Mouse (Mus musculus) stomach, embryonic 15.5 days (tissue): ENCODE data around the gene Mpc2. TPM values are rescaled to one million over a fixed set of nuclear protein-coding genes. Genes with fewer than 3 reads are reported as not detected.
A peak's percentile ranks its signal among the peaks of the same experiment; 100 is the strongest.

Experiments
- ATAC-seq: fragments of 200-750 bp; cut with Nextera tagmentation; 2 replicates; pipeline ENCODE4 v1.8.0; 2017; ENCODE audit warnings: low read depth, moderate number of reproducible peaks, moderate TSS enrichment; ENCODE audit not compliant: insufficient read depth, low FRiP score
- H3K27ac ChIP-seq: fragments of 300-500 bp; sonication (generic); 2 replicates; pipeline ENCODE4 v1.5.1; 2015; ENCODE audit warnings: mild to moderate bottlenecking, inconsistent platforms
- H3K27me3 ChIP-seq: fragments of 300-500 bp; sonication (generic); replicated peaks from 2 replicates; pipeline ENCODE4 v1.6.1; 2015; ENCODE audit warnings: inconsistent platforms
- H3K36me3 ChIP-seq: fragments of 300-500 bp; sonication (generic); 2 replicates; pipeline ENCODE4 v1.6.1; 2015; ENCODE audit warnings: inconsistent platforms
- H3K4me1 ChIP-seq: fragments of 300-500 bp; sonication (generic); 2 replicates; pipeline ENCODE4 v1.6.1; 2015; ENCODE audit warnings: inconsistent platforms
- H3K4me2 ChIP-seq: fragments of 300-500 bp; sonication (generic); 2 replicates; pipeline ENCODE4 v1.6.1; 2015; ENCODE audit warnings: mild to moderate bottlenecking, inconsistent platforms
- H3K4me3 ChIP-seq: fragments of 300-500 bp; sonication (generic); replicated peaks from 2 replicates; pipeline ENCODE4 v1.5.1; 2015; ENCODE audit warnings: inconsistent platforms
- H3K9ac ChIP-seq: fragments of 300-500 bp; sonication (generic); 2 replicates; pipeline ENCODE4 v1.6.1; 2015; ENCODE audit warnings: inconsistent platforms
- H3K9me3 ChIP-seq: fragments of 300-500 bp; sonication (generic); 2 replicates; pipeline ENCODE4 v1.6.1; 2016; ENCODE audit warnings: inconsistent platforms
- WGBS: fragments of 180-500 bp; shearing (Covaris S2); methylation state at CpG from one replicate; pipeline ENCODE4 v1.1.7; 2015; 5-methylcytosine and 5-hydroxymethylcytosine counted together
- polyA plus RNA-seq: library from polyadenylated mRNA; unstranded; fragments of >200 nt; fragmentation: Nextera tagmentation; extraction: Ambion mirVana; gene quantifications from 2 replicates; pipeline ENCODE4 v1.2.1, GENCODE M21; 2015

The Mpc2 gene
- polyA plus RNA-seq: 157 and 159 TPM in 2 replicates

DNA sequence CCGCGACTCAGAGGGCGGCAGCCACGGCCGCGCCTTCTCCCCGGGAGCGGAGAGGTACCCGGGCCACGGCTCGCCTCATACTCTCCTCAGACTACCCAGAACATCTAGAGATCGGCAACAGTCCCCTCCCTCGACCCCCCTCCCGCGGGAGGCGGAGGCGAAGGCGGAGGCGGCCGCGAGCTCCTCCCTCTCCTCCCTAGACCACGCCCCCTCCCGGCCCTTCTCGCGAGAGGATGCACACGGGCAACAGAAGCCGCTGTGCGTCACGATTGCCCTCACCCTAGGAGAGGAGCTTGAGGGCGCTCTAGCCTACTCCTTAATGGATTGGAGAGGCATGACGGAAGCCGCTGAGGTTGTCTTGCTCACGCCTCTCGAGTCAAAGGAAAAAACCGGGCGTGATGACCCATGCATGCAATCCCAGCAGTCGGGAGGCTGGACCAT, at the start of gene Mpc2, which contains the start of gene Dcaf6:
Gene Mpc2 (plus strand): TSS at position 278 of the 441 bp plus-strand sequence.
Gene Dcaf6 (minus strand): TSS at position 116 of the 441 bp plus-strand sequence.
- no peaks in the 10 kb centered on the region for H3K9me3 ChIP-seq
- no peaks in the 10 kb centered on the region for H3K27me3 ChIP-seq
- peak within 1 kb of the TSS; percentile 72 for H3K4me2 ChIP-seq
- H3K4me1 ChIP-seq: 0 out of 2 replicates have a peak, but pooled peaks cover 3% of the 10 kb centered on the region
- peak within 1 kb of the TSS; percentile 98 for H3K27ac ChIP-seq
- H3K36me3 ChIP-seq: no peaks in the 10 kb centered on the region
- WGBS: 0% methylated on average over 37 of the region's 37 CpGs
- ATAC-seq: peak; percentile 89
- peak within 1 kb of the TSS; percentile 82 for H3K9ac ChIP-seq
- peak within 1 kb of the TSS; percentile 87 for H3K4me3 ChIP-seq

DNA sequence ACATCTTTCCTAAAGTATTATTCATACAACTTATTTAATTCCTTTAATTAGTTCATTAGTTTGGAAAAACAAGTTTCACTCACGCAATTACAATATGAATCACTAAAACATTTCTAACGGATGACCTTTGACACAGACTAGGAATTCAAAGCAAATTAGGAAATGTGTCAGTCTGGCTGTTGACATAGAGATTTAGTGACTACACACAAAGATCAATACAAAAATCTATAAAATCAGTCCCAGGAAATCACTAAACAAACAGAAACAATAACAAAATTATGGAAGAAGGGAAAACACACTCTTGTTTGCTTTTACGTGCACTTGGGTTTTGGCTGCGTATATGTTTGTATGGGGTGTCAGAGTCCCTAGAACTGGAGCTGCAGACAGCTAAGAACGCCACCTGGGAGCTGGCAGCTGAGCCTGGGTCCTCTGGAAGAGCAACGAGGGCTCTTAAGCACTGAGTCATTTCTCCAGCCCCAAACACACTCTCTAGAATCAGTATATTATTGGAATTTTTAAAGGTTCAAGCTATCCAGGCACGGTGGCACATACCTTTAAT, 39.0 kb upstream of the Mpc2 start:
- H3K27me3 ChIP-seq: no peaks in the 10 kb centered on the region
- no peak for ATAC-seq
- no peaks in the 10 kb centered on the region for H3K9me3 ChIP-seq
- no peaks in the 10 kb centered on the region for H3K36me3 ChIP-seq
- no peak overlapping the region for H3K4me3 ChIP-seq
- 64% methylated on average over 7 of the region's 7 CpGs for WGBS
- H3K27ac ChIP-seq: no peak overlapping the region
- no peaks in the 10 kb centered on the region for H3K4me1 ChIP-seq
- no peak overlapping the region for H3K9ac ChIP-seq
- H3K4me2 ChIP-seq: no peak overlapping the region

DNA sequence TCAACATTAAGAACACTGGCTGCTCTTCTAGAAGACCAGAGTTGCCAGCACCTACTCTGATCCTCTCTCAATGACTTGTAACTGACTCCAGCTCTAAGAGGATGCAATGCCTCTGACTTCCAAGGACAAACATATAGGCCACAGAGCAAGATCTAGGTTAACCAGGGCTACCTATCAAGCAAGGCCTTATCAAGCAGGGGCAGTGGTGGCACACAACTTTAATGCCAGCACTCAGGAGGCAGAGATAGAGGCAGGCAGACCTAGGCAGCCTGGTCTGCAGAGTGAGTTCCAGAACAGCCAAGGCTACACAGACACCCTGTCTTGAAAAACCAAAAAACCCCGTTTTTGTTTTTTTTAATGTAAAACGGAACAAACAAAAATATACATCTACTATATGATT, 34.2 kb upstream of the Mpc2 start:
- H3K9ac ChIP-seq: no peak overlapping the region
- H3K9me3 ChIP-seq: no peaks in the 10 kb centered on the region
- no peak overlapping the region for H3K4me2 ChIP-seq
- H3K4me3 ChIP-seq: no peak overlapping the region
- H3K27me3 ChIP-seq: no peaks in the 10 kb centered on the region
- H3K4me1 ChIP-seq: no peaks in the 10 kb centered on the region
- no peaks in the 10 kb centered on the region for H3K36me3 ChIP-seq
- ATAC-seq: peak; percentile 65; the same call in 1 of the 2 replicates
- no peak overlapping the region for H3K27ac ChIP-seq
- 82% methylated on average over 2 of the region's 2 CpGs for WGBS

DNA sequence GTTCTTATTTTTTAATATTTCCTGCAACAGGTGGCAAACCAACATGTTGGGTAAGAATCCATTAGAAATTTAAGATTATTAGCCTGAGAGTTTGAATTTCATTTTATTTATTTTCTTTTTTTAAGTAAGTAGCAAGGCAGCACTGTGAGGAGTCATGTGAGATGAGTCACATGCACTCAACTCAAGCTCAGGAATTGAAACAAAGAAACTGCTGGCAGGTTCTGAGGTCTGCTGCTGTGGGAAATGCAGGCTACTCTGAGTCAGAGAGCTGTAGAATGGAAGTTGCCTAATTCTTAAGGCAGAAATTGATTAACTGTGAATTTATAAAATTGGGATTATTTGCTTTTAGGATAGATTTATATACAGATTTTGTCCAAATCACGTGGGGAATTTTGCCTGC, 27.6 kb upstream of the Mpc2 start:
- Histone ChIP-seq H3K4me3 (no peak overlapping the region), H3K27me3 (no peaks in the 10 kb centered on the region), H3K27ac (no peak overlapping the region), H3K36me3 (no peaks in the 10 kb centered on the region), H3K9ac (no peak overlapping the region), H3K9me3 (no peaks in the 10 kb centered on the region), H3K4me2 (no peak overlapping the region), H3K4me1 (no peaks in the 10 kb centered on the region)
- 78% methylated on average over 1 of the region's 1 CpGs for WGBS
- ATAC-seq: no peak

DNA sequence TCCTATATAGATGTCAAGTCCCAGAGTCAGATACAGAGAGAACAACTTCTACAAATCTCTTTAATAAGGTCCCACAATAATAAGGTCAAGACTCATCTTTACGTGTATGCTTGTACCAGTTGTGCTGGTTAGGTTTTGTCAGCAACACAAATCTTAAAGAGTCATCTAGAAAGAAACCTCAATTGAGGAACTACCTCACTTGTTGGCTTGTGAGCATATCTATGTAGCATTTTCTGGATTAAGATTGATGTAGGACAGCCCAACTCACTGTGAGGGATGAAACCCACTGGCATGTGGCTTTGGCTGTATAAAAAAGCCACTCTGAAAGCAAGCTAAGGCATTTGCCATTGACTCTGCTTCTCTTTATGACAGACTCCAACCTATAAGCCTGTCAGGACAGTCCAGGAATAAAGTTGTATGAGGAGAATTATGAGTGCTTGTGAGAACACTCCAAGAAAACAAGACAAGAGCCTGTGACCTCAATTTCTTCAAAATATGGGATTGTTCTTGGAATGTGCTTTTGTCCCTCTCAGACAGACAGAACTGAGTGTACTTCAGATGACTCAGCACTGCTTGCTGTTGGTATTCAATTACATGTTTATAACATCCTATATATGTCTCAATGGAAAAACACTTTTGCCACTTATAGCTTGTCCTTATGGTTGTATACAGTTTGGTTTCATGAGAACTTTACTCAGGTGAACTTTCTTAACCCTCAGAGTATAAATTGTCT, 22.0 kb upstream of the Mpc2 start:
- Histone ChIP-seq H3K9ac (no peak overlapping the region), H3K9me3 (no peaks in the 10 kb centered on the region), H3K4me2 (no peak overlapping the region), H3K36me3 (no peaks in the 10 kb centered on the region), H3K4me1 (no peaks in the 10 kb centered on the region), H3K4me3 (no peak overlapping the region), H3K27me3 (no peaks in the 10 kb centered on the region), H3K27ac (no peak overlapping the region)
- ATAC-seq: no peak
- WGBS: 84% methylated on average over 1 of the region's 1 CpGs

DNA sequence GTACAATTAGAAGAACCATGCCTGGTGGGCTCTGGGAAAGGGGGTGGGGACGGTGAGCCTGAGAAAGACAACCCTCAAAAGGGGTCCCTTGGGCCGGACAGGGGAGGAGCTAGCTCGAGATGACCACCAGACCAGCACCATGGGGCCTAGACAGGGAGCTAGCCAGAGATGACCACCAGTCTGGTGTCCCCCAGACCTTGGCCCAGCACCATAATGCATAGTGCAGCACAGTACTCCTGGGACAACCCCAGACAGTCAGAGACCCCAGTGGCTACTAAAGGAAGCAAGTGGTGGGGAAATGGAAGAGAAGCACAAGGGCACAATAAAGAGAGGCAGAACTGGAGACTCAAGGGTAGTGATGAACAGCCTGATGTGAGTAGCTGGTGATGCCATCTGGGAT, 19.6 kb upstream of the Mpc2 start:
- H3K27ac ChIP-seq: no peak overlapping the region
- ATAC-seq: no peak
- 77% methylated on average over 3 of the region's 3 CpGs for WGBS
- no peaks in the 10 kb centered on the region for H3K4me1 ChIP-seq
- no peak overlapping the region for H3K4me3 ChIP-seq
- H3K9ac ChIP-seq: no peak overlapping the region
- H3K9me3 ChIP-seq: no peaks in the 10 kb centered on the region
- H3K27me3 ChIP-seq: no peaks in the 10 kb centered on the region
- H3K36me3 ChIP-seq: no peaks in the 10 kb centered on the region
- no peak overlapping the region for H3K4me2 ChIP-seq

DNA sequence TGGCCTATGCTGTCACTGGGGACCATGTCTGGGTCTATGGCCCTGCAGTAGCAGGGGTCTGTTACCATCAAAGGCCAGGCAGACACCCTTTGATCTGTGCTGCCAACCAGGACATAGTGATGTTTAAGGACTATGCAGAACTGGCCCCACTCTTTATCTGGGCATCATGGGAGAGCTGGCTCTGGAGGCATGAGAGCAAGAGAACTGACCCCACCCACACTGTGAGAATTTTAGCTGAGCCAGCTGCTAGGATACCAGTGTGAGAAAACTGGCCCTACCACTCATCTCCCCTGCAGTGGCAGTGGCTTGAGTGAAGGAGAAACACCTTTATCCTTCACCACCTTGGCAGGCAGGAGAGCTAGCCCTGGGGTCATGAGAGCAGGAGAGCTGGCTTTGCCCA, 19.2 kb upstream of the Mpc2 start:
- H3K27ac ChIP-seq: no peak overlapping the region
- no peak overlapping the region for H3K9ac ChIP-seq
- H3K9me3 ChIP-seq: no peaks in the 10 kb centered on the region
- H3K27me3 ChIP-seq: no peaks in the 10 kb centered on the region
- no peak for ATAC-seq
- no peak overlapping the region for H3K4me2 ChIP-seq
- H3K4me1 ChIP-seq: no peaks in the 10 kb centered on the region
- H3K4me3 ChIP-seq: no peak overlapping the region
- no peaks in the 10 kb centered on the region for H3K36me3 ChIP-seq

DNA sequence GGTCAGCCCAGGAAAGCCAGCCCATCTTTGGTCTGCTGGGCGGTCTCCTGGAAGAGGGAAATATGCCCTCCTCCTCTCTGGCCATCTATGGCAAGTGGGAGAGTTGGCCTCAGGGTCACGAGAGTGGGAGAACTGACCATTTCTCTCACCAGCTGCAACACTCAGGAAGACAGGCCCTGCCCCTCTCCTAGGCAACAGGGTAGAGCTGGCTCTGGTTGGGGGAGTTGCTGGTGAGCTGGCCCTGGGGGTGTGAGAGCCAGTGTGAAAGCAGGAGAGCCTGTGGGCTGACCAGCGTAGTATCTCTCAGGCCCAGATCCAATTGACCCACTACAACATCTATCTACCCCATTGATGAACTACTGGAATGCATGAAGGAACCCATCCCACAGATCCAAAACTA, 18.7 kb upstream of the Mpc2 start:
- no peaks in the 10 kb centered on the region for H3K4me1 ChIP-seq
- no peak overlapping the region for H3K9ac ChIP-seq
- H3K9me3 ChIP-seq: no peaks in the 10 kb centered on the region
- H3K27ac ChIP-seq: no peak overlapping the region
- H3K36me3 ChIP-seq: no peaks in the 10 kb centered on the region
- H3K4me2 ChIP-seq: no peak overlapping the region
- H3K27me3 ChIP-seq: no peaks in the 10 kb centered on the region
- H3K4me3 ChIP-seq: no peak overlapping the region
- 77% methylated on average over 3 of the region's 3 CpGs for WGBS
- ATAC-seq: no peak

DNA sequence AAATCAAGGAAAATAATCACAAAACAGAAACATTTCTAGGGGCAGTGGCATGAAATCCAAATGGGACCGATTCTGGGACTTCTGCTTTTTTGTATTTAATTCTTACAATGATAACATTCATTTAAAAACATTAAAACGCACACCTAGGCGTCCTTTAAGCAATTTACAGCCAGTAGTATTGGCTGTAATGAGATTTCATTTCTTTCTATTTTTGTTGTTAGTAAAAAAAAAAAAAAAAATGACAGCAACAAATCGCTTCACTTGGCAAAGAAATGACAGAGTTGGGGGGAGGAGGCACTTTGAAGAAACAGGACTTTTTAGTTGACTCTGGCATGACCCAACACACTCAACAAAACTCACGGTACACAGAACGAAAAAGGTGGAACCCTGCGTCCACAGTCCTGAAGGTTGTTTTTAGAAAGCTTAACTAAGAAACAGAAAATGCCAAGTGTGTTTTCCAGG, 1.4 kb upstream of the Mpc2 start:
- H3K27ac ChIP-seq: peak overlapping the region; percentile 98; the same call in 1 of the 2 replicates
- 13% methylated on average over 7 of the region's 7 CpGs for WGBS

DNA sequence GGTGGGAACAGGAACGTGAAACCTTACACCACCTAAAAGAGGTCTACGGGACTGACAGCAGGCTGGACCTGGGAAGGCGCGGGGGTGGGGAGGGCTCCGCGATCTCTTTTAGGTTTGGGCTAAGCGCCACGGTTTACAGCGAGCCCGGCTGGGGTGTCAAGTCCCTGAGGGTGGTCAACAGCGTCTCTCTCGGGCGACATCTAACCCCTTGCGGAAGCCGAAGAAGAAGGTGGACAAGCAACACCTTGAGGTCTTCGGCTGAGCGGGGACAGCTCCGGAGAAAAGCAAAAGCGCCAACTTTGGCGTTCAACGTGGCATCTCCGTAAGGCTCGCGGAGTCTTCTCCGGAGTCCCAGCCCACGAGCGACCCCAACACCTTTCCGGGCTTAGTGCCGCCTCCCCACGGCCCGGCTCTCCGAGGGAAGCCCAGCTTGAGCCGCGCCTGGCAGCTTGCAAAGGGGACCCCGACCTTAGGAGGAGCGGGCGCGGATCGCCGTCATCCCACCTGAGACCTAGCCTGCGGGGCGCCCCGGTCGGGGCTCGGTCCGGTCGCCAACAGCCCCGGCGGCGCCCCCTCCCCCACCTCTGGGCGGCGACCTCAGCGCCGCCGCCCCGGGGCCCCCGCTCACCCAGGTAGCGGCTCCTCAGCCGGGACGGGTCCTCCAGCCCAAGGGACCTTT, 795 bp upstream of the Mpc2 start:
- Histone ChIP-seq H3K9me3 (no peaks in the 10 kb centered on the region), H3K4me1 (0 out of 2 replicates have a peak, but pooled peaks cover 3% of the 10 kb centered on the region), H3K36me3 (no peaks in the 10 kb centered on the region), H3K4me3 (peak overlapping the region; percentile 87), H3K9ac (peak overlapping the region; percentile 82), H3K27me3 (no peaks in the 10 kb centered on the region), H3K27ac (peak overlapping the region; percentile 98), H3K4me2 (peak overlapping the region; percentile 65)
- under 1% methylated on average over 59 of the region's 60 CpGs for WGBS
- ATAC-seq: no peak

More for the DNA sequence above, 1.4 kb upstream of the Mpc2 start:
- Histone ChIP-seq H3K9ac (peak overlapping the region; percentile 82; the same call in 1 of the 2 replicates), H3K4me2 (peak overlapping the region; percentile 65), H3K9me3 (no peaks in the 10 kb centered on the region), H3K27me3 (no peaks in the 10 kb centered on the region), H3K4me1 (0 out of 2 replicates have a peak, but pooled peaks cover 3% of the 10 kb centered on the region), H3K4me3 (peak overlapping the region; percentile 87), H3K36me3 (no peaks in the 10 kb centered on the region)
- no peak for ATAC-seq

DNA sequence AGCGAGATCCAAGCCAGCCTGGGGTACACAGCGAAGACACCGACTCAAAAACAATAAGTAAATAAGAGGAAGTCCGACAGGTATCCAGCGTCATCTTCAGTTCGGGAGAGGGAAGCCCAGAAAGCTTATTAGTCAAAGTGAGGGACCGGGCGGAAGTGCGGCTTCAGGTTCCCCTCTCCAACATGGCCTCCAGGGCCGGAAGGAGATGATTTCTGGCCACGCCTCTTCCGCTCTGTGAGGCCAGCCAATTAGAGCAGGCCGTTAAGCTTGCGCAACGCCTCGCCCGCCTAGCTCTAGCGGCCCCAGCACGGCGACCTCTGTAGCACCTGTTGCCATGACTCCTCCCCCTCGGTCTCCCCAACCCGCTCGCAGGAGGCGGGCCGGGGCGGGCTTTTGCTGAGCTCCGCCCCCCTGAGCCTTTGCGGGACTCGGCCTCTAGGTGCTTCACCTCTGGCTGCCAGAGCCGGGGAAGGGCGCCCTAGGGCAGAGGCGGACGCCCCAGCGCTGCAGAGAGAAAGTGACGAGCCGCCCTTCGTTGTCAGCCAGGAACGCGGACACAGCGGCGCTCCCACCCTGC, 452 bp downstream of the Mpc2 start:
- peak; percentile 96 for ATAC-seq
- H3K4me3 ChIP-seq: peak overlapping the region; percentile 87
- WGBS: under 1% methylated on average over 39 of the region's 41 CpGs
- H3K4me2 ChIP-seq: peak overlapping the region; percentile 72
- H3K9ac ChIP-seq: peak overlapping the region; percentile 68
- no peaks in the 10 kb centered on the region for H3K9me3 ChIP-seq
- no peaks in the 10 kb centered on the region for H3K36me3 ChIP-seq
- H3K4me1 ChIP-seq: 0 out of 2 replicates have a peak, but pooled peaks cover 3% of the 10 kb centered on the region
- no peaks in the 10 kb centered on the region for H3K27me3 ChIP-seq
- peak overlapping the region; percentile 98 for H3K27ac ChIP-seq
